Mouse (Mus musculus) megakaryocyte, embryonic 14.5 days (primary cell): ENCODE data around the gene Txnrd3.

Source experiments
- FLI1 ChIP-seq: IDR thresholded peaks from 2 replicates; pipeline ENCODE4 v1.6.1; 2012; ENCODE audit warnings: low read length, inconsistent platforms, mixed read lengths
- GATA1 ChIP-seq: IDR thresholded peaks from 3 replicates; pipeline ENCODE4 v1.6.1; 2012; ENCODE audit warnings: mixed read lengths, low read length, inconsistent platforms, borderline replicate concordance

- TF ChIP-seq FLI1 (no peak), GATA1 (no peak)
Measured at GRCm38 (mm10) chr6:89679291-89679835, 35.6 kb downstream of the Txnrd3 start.
